Mouse (Mus musculus) bone marrow, adult 2 months (tissue): Measurements from ENCODE around the gene Tab1.

Experiments used
- CTCF ChIP-seq: fragments of 200-500 bp; IDR thresholded peaks from 2 replicates; pipeline ENCODE4 v1.5.1; 2011; ENCODE audit warnings: low read length, control low read depth; ENCODE audit not compliant: control insufficient read depth, insufficient read depth
- POLR2A ChIP-seq: fragments of 200-500 bp; IDR thresholded peaks from 2 replicates; pipeline ENCODE4 v1.6.1; 2011; ENCODE audit warnings: low read depth, mild to moderate bottlenecking, control low read depth, low read length, borderline replicate concordance; ENCODE audit not compliant: control insufficient read depth

DNA sequence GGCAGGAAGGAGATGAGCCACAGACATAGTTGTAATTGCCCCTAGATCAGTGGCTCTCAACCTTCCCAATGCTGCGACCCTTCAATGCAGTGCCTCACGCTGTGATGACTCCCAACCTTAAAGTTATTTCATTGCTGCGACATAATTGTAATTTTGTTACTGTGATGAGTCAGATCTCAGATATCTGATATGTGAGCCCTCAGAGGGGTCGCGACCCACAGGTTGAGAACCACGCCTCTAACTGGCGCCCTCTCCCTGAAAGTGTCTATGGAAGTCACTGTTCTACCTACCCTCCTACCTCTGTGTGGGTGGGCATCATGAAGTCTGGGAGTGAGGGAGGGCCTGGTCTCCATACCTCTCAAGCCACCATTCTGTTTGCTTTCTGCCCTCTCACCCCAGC lies 18.5 kb upstream of the Tab1 start:
- no peak for TF ChIP-seq POLR2A
- no peak for TF ChIP-seq CTCF
